Comparison of ENCODE assay signal across 9 mouse cellular contexts in genomic region chrX:150547239-150547638, GRCm38 (mm10). TPM values are rescaled to one million over a fixed set of nuclear protein-coding genes. Genes with fewer than 3 reads are reported as not detected.
DNase-seq lines count a peak whose midpoint lies in the region; ATAC-seq and TF ChIP-seq lines count a peak whose summit lies in the region.
"Had no signal": no experiment of that assay in that cellular context is flagged by ENCODE, and none has a peak within 500 bp of the region (broad histone marks: within the 10 kb centered on the region; RNA-seq: fewer than 3 reads in every experiment).

Gene Alas2 (plus strand): TSS chrX:150547375.

- H3K4me3 ChIP-seq in midbrain, embryonic 10.5 days, result no peak within 1 kb of the TSS
- no peak within 1 kb of the TSS for H3K4me3 ChIP-seq in midbrain, postnatal 0 days (ENCODE audit: low read depth, low read length)
- H3K4me3 ChIP-seq in hindbrain, embryonic 15.5 days, result no peak within 1 kb of the TSS
- no peak within 1 kb of the TSS for H3K4me3 ChIP-seq in neural tube, embryonic 13.5 days

- TF ChIP-seq CTCF in midbrain, postnatal 0 days (IDR thresholded peaks at IDR 0.05), result no peak

- no peak within 1 kb of the TSS for H3K27ac ChIP-seq in midbrain, embryonic 10.5 days (replicated peaks)
- no peak within 1 kb of the TSS for H3K27ac ChIP-seq in midbrain, postnatal 0 days (ENCODE audit: low read depth, low read length)
- H3K27ac ChIP-seq in hindbrain, embryonic 15.5 days (replicated peaks), result no peak within 1 kb of the TSS
- no peak within 1 kb of the TSS for H3K27ac ChIP-seq in neural tube, embryonic 13.5 days (replicated peaks)
- H3K27ac ChIP-seq: macrophage had no signal

- no peak within 1 kb of the TSS for H3K4me2 ChIP-seq in midbrain, postnatal 0 days (ENCODE audit: low read depth, low read length, poor library complexity, severe bottlenecking)
- no peak within 1 kb of the TSS for H3K4me2 ChIP-seq in hindbrain, embryonic 15.5 days
- H3K4me2 ChIP-seq in neural tube, embryonic 13.5 days, result no peak within 1 kb of the TSS

- H3K27me3 ChIP-seq in midbrain, embryonic 10.5 days (ENCODE audit: low read depth, poor library complexity, severe bottlenecking), result peaks cover 40% of the 10 kb centered on the region
- H3K27me3 ChIP-seq in midbrain, postnatal 0 days (ENCODE audit: insufficient read depth, low read length), result no peaks in the 10 kb centered on the region
- H3K27me3 ChIP-seq in hindbrain, embryonic 15.5 days, result 0 out of 2 replicates have a peak, but pooled peaks cover 2% of the 10 kb centered on the region
- peaks cover 13% of the 10 kb centered on the region for H3K27me3 ChIP-seq in neural tube, embryonic 13.5 days

- no peaks in the 10 kb centered on the region for H3K9me3 ChIP-seq in midbrain, embryonic 10.5 days (replicated peaks)
- H3K9me3 ChIP-seq in midbrain, postnatal 0 days (ENCODE audit: low read length), result no peaks in the 10 kb centered on the region
- no peaks in the 10 kb centered on the region for H3K9me3 ChIP-seq in hindbrain, embryonic 15.5 days
- H3K9me3 ChIP-seq in neural tube, embryonic 13.5 days, result no peaks in the 10 kb centered on the region

- 46% methylated on average over 2 of the region's 5 CpGs for WGBS in midbrain, embryonic 10.5 days
- whole genome bisulfite sequencing in midbrain, postnatal 0 days, result 67% methylated on average over 5 of the region's 5 CpGs
- 48% methylated on average over 5 of the region's 5 CpGs for WGBS in hindbrain, embryonic 15.5 days
- WGBS in neural tube, embryonic 13.5 days, result 54% methylated on average over 5 of the region's 5 CpGs

- H3K9ac ChIP-seq in midbrain, postnatal 0 days (replicated peaks; ENCODE audit: low read length, poor library complexity, severe bottlenecking), result no peak within 1 kb of the TSS
- H3K9ac ChIP-seq in hindbrain, embryonic 15.5 days, result no peak within 1 kb of the TSS
- H3K9ac ChIP-seq in neural tube, embryonic 13.5 days, result no peak within 1 kb of the TSS

- no peak for ATAC-seq in midbrain, postnatal 0 days (ENCODE audit: low FRiP score)
- peak; percentile 61 for ATAC-seq in erythroid progenitor cell, adult 5-6 weeks (replicated peaks; ENCODE audit: low FRiP score, poor library complexity, severe bottlenecking)
- no peak for ATAC-seq in hindbrain, embryonic 15.5 days (ENCODE audit: low FRiP score, low read depth)
- ATAC-seq in neural tube, embryonic 13.5 days (ENCODE audit: low read depth), result no peak

- DNase-seq in midbrain, embryonic 10.5 days (ENCODE audit: low spot score), result no peak
- no peak for DNase-seq in midbrain, postnatal 0 days (ENCODE audit: low spot score)
- no peak for DNase-seq in ovary, postnatal 14 days (ENCODE audit: low spot score)
- DNase-seq in layer of hippocampus, adult 9-11 months, result no peak
- DNase-seq in frontal cortex, postnatal 36 days (ENCODE audit: low spot score in 2 of 2), result no peak

- H3K4me1 ChIP-seq in midbrain, embryonic 10.5 days, result no peaks in the 10 kb centered on the region
- no peaks in the 10 kb centered on the region for H3K4me1 ChIP-seq in midbrain, postnatal 0 days (ENCODE audit: insufficient read depth, low read length)
- H3K4me1 ChIP-seq in hindbrain, embryonic 15.5 days (replicated peaks), result no peaks in the 10 kb centered on the region
- H3K4me1 ChIP-seq in neural tube, embryonic 13.5 days (replicated peaks), result no peaks in the 10 kb centered on the region

- peaks cover 18% of the 10 kb centered on the region for H3K36me3 ChIP-seq in midbrain, embryonic 10.5 days
- H3K36me3 ChIP-seq in midbrain, postnatal 0 days (ENCODE audit: insufficient read depth, low read length), result no peaks in the 10 kb centered on the region
- H3K36me3 ChIP-seq in hindbrain, embryonic 15.5 days, result no peaks in the 10 kb centered on the region
- H3K36me3 ChIP-seq in neural tube, embryonic 13.5 days, result no peaks in the 10 kb centered on the region

RNA-seq across cellular contexts. Expression of gene Alas2, which starts in this region (rescaled TPM):
- polyA plus RNA-seq in midbrain, embryonic 10.5 days (2016; fragmentation: Nextera tagmentation; extraction: Ambion mirVana), result 47.9 and 60.9 TPM in 2 replicates
- total RNA-seq in midbrain, postnatal 0 days (2014; rRNA removed), result 8.1 and 23.0 TPM in 2 replicates
- 7.3 and 7.8 TPM in 2 replicates for polyA plus RNA-seq in midbrain, postnatal 0 days (2015; fragmentation: Nextera tagmentation; extraction: Ambion mirVana)
- total RNA-seq in erythroid progenitor cell, adult 5-6 weeks (2015; ENCODE audit: low replicate concordance), result 2,632 and 2,832 TPM in 2 replicates
- total RNA-seq in erythroid progenitor cell, adult 5-6 weeks (2017; ENCODE audit: low replicate concordance), result 1,921 and 2,180 TPM in 2 replicates
- 42.1 and 51.8 TPM in 2 replicates for polyA plus RNA-seq in hindbrain, embryonic 15.5 days (2015; fragmentation: Nextera tagmentation; extraction: Ambion mirVana)
- polyA plus RNA-seq in neural tube, embryonic 13.5 days (2015; fragmentation: Nextera tagmentation; extraction: Ambion mirVana), result 20.9 and 25.3 TPM in 2 replicates
- polyA plus RNA-seq: macrophage had no signal

Comparison
In these comparisons a context has a peak if more than half of its experiments do, and no peak if none do; other contexts are left out.
1. RNA of gene Alas2 (total RNA-seq): 1,921 to 2,832 TPM in erythroid progenitor cell, adult 5-6 weeks; 8.1 to 23.0 TPM in midbrain, postnatal 0 days; every median in the first group is over 10 times any median in the second.